In the genomic region with DNA sequence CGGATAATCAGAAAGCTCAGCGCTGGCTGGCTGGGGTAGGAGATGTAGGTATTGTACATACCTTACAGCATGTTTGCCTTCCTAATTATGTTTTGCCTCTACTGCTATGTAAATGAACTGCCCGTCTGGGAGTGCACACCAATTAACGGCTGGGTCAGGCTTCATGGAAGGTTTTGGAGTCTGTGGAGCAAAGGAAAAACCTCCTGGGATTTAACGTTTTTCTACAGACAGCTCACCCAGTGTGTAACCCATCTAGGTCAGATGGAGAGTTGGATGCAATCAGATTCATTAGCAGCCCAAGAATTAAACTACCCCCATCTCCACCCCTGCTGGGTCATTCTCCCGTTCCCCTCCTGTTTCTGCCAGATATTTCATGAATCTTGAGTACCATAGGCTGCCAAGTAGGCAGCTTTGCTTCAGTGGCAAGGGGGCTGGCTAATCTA, we compare ENCODE assay signal across 19 mouse cellular contexts.
A peak's percentile ranks its signal among the peaks of the same experiment; 100 is the strongest.
DNase-seq lines count a peak whose midpoint lies in the region; ATAC-seq lines count a peak whose summit lies in the region.
"Had no signal": no experiment of that assay in that cellular context is flagged by ENCODE, and none has a peak within 500 bp of the region (broad histone marks: within the 10 kb centered on the region; RNA-seq: fewer than 3 reads in every experiment).

No protein-coding gene starts in this region.

- 0 out of 2 replicates have a peak overlapping the region, but pooled peaks have one; percentile 24 for H3K4me2 ChIP-seq in forebrain, embryonic 12.5 days
- H3K4me2 ChIP-seq in hindbrain, embryonic 13.5 days: no peak overlapping the region
- H3K4me2 ChIP-seq in midbrain, embryonic 16.5 days (ENCODE audit: low read length): no peak overlapping the region
- no peak overlapping the region for H3K4me2 ChIP-seq in kidney, embryonic 14.5 days (replicated peaks; ENCODE audit: low read depth, low read length)
- H3K4me2 ChIP-seq: heart, embryonic 15.5 days; limb, embryonic 15.5 days had no signal

- 19% methylated on average over 6 of the region's 6 CpGs for WGBS in forebrain, embryonic 12.5 days
- WGBS in hindbrain, embryonic 13.5 days: 19% methylated on average over 6 of the region's 6 CpGs
- 17% methylated on average over 6 of the region's 6 CpGs for WGBS in midbrain, embryonic 16.5 days
- 64% methylated on average over 6 of the region's 6 CpGs for WGBS in kidney, embryonic 14.5 days

- DNase-seq in cerebellum, postnatal 10 days: peak; percentile 45 to 66
- no peak for DNase-seq in thymus, postnatal 36 days
- DNase-seq: adrenal gland, postnatal 25 days; cerebellum, adult 9-11 months; heart, adult 11 months; kidney, postnatal 10 days; lung, adult 18-20 months; lung, postnatal 4 days; right cerebral cortex, postnatal 4 days had no signal

- no peak overlapping the region for H3K9ac ChIP-seq in forebrain, embryonic 12.5 days
- H3K9ac ChIP-seq in hindbrain, embryonic 13.5 days: no peak overlapping the region
- H3K9ac ChIP-seq in midbrain, embryonic 16.5 days (ENCODE audit: low read depth, low read length): no peak overlapping the region; the same call in 1 of the 2 replicates
- H3K9ac ChIP-seq in kidney, embryonic 14.5 days (ENCODE audit: low read depth, low read length): no peak overlapping the region
- H3K9ac ChIP-seq: heart, embryonic 15.5 days; limb, embryonic 15.5 days had no signal

- H3K27ac ChIP-seq in forebrain, embryonic 12.5 days: peak overlapping the region; percentile 76
- peak overlapping the region; percentile 74 for H3K27ac ChIP-seq in hindbrain, embryonic 13.5 days
- H3K27ac ChIP-seq in midbrain, embryonic 16.5 days (ENCODE audit: low read length): peak overlapping the region; percentile 71
- H3K27ac ChIP-seq in kidney, embryonic 14.5 days (ENCODE audit: low read depth, low read length): no peak overlapping the region
- H3K27ac ChIP-seq: heart, embryonic 15.5 days; limb, embryonic 15.5 days had no signal

- ATAC-seq in cerebellum, adult (ENCODE audit: insufficient number of reproducible peaks, low FRiP score, low TSS enrichment): no peak
- peak; percentile 75 for ATAC-seq in forebrain, embryonic 12.5 days (ENCODE audit: low FRiP score)
- peak; percentile 65 for ATAC-seq in hindbrain, embryonic 13.5 days (ENCODE audit: low FRiP score)
- peak; percentile 46 for ATAC-seq in midbrain, embryonic 16.5 days
- no peak for ATAC-seq in kidney, embryonic 14.5 days (ENCODE audit: low FRiP score, low TSS enrichment)
- ATAC-seq in frontal cortex, adult (ENCODE audit: low TSS enrichment): no peak
- ATAC-seq: activated CD4-positive, CD25-positive, alpha-beta regulatory T cell, adult 4 months had no signal

- peaks cover 51% of the 10 kb centered on the region for H3K4me1 ChIP-seq in forebrain, embryonic 12.5 days
- peaks cover 67% of the 10 kb centered on the region for H3K4me1 ChIP-seq in hindbrain, embryonic 13.5 days (replicated peaks)
- H3K4me1 ChIP-seq in midbrain, embryonic 16.5 days (ENCODE audit: control insufficient read depth, insufficient read depth, low read length): peaks cover 52% of the 10 kb centered on the region
- no peaks in the 10 kb centered on the region for H3K4me1 ChIP-seq in kidney, embryonic 14.5 days (ENCODE audit: control insufficient read depth, insufficient read depth, low read length)
- H3K4me1 ChIP-seq: heart, embryonic 15.5 days; limb, embryonic 15.5 days had no signal

- no peak overlapping the region for H3K4me3 ChIP-seq in forebrain, embryonic 12.5 days (replicated peaks)
- H3K4me3 ChIP-seq in hindbrain, embryonic 13.5 days: no peak overlapping the region
- H3K4me3 ChIP-seq in midbrain, embryonic 16.5 days (ENCODE audit: low read depth, low read length): no peak overlapping the region
- H3K4me3 ChIP-seq in kidney, embryonic 14.5 days (ENCODE audit: low read length): no peak overlapping the region
- H3K4me3 ChIP-seq: erythroblast, embryonic 14.5 days; heart, embryonic 15.5 days; limb, embryonic 15.5 days had no signal

- peaks cover 3% of the 10 kb centered on the region; the same call in 1 of the 2 replicates for H3K27me3 ChIP-seq in forebrain, embryonic 12.5 days
- no peaks in the 10 kb centered on the region for H3K27me3 ChIP-seq in hindbrain, embryonic 13.5 days
- no peaks in the 10 kb centered on the region for H3K27me3 ChIP-seq in midbrain, embryonic 16.5 days (ENCODE audit: control insufficient read depth, insufficient read depth, low read depth, low read length)
- no peaks in the 10 kb centered on the region for H3K27me3 ChIP-seq in kidney, embryonic 14.5 days (ENCODE audit: control insufficient read depth, insufficient read depth, low read length)
- H3K27me3 ChIP-seq: heart, embryonic 15.5 days; limb, embryonic 15.5 days had no signal

- no peaks in the 10 kb centered on the region for H3K36me3 ChIP-seq in forebrain, embryonic 12.5 days (replicated peaks)
- no peaks in the 10 kb centered on the region for H3K36me3 ChIP-seq in hindbrain, embryonic 13.5 days
- H3K36me3 ChIP-seq in midbrain, embryonic 16.5 days (ENCODE audit: control insufficient read depth, insufficient read depth, low read length): no peaks in the 10 kb centered on the region
- H3K36me3 ChIP-seq in kidney, embryonic 14.5 days (ENCODE audit: control insufficient read depth, insufficient read depth, low read length): no peaks in the 10 kb centered on the region
- H3K36me3 ChIP-seq: heart, embryonic 15.5 days; limb, embryonic 15.5 days had no signal

- no peaks in the 10 kb centered on the region for H3K9me3 ChIP-seq in forebrain, embryonic 12.5 days
- H3K9me3 ChIP-seq in hindbrain, embryonic 13.5 days: no peaks in the 10 kb centered on the region
- H3K9me3 ChIP-seq in midbrain, embryonic 16.5 days (replicated peaks; ENCODE audit: control insufficient read depth, low read length, poor library complexity, severe bottlenecking): no peaks in the 10 kb centered on the region
- H3K9me3 ChIP-seq in kidney, embryonic 14.5 days (ENCODE audit: control insufficient read depth, low read length): no peaks in the 10 kb centered on the region
- H3K9me3 ChIP-seq: heart, embryonic 15.5 days; limb, embryonic 15.5 days had no signal

Comparison
In these comparisons a context has a peak if more than half of its experiments do, and no peak if none do; other contexts are left out.
1. DNase-seq: peak in cerebellum, postnatal 10 days (2 of 2); none in thymus, postnatal 36 days (0 of 2).
2. ATAC-seq: peak in forebrain, embryonic 12.5 days (single experiment), hindbrain, embryonic 13.5 days (single experiment) and midbrain, embryonic 16.5 days (single experiment); none in cerebellum, adult (single experiment), kidney, embryonic 14.5 days (single experiment) and frontal cortex, adult (single experiment).